Comparison of ENCODE assay signal across 28 mouse cellular contexts in the genomic region with DNA sequence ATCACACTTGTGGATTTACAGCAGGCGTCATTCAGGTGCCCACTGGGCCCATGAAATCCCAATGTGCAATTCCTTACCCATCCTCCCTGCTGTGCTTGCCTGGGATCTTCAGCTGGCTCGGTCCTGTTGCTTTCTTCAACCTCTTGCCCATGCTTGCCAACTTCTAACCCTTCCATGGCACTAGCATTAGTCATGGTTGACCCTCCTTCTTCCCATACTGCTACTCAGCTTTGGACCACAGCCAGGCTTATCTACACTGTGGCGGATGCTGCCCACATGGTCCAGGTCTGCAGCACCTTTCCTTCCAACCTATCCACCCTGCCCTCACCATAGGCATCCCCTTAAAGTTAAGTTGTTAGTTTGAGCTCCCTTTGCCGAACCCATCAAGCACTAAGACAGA. TPM values are rescaled to one million over a fixed set of nuclear protein-coding genes. Genes with fewer than 3 reads are reported as not detected.
"Had no signal": no experiment of that assay in that cellular context is flagged by ENCODE, and none has a peak within 500 bp of the region (broad histone marks: within the 10 kb centered on the region; RNA-seq: fewer than 3 reads in every experiment).

No protein-coding gene starts in this region.

- DNase-seq: gastrocnemius, adult 2 months; gastrocnemius, postnatal 10 days; gastrocnemius, postnatal 25 days; heart, adult 18-20 months; heart, postnatal 14 days; heart, postnatal 36 days; kidney, adult 11 months; kidney, adult 2 months; kidney, adult 9 months; kidney, postnatal 14 days; kidney, postnatal 36 days; layer of hippocampus, adult 9-11 months; layer of hippocampus, postnatal 36 days; left cerebral cortex, postnatal 4 days had no signal

- H3K4me1 ChIP-seq: heart, embryonic 13.5 days; heart, embryonic 15.5 days; hindbrain, embryonic 15.5 days; limb, embryonic 13.5 days; limb, embryonic 15.5 days; liver, embryonic 12.5 days had no signal

- H3K27ac ChIP-seq: gastrocnemius, adult 2 months; heart, embryonic 13.5 days; heart, embryonic 15.5 days; hindbrain, embryonic 13.5 days; hindbrain, embryonic 15.5 days; hindbrain, postnatal 0 days; kidney, embryonic 15.5 days; kidney, postnatal 0 days; limb, embryonic 13.5 days; limb, embryonic 15.5 days; liver, embryonic 12.5 days; liver, embryonic 14.5 days had no signal

- H3K27me3 ChIP-seq: heart, embryonic 15.5 days; hindbrain, embryonic 13.5 days; hindbrain, embryonic 15.5 days; kidney, embryonic 15.5 days; limb, embryonic 15.5 days; liver, embryonic 12.5 days had no signal

- H3K4me3 ChIP-seq: gastrocnemius, adult 2 months; heart, embryonic 13.5 days; heart, embryonic 15.5 days; hindbrain, embryonic 13.5 days; hindbrain, embryonic 15.5 days; kidney, embryonic 15.5 days; limb, embryonic 13.5 days; limb, embryonic 15.5 days; liver, embryonic 12.5 days had no signal

RNA-seq across cellular contexts. Expression of gene Sv2b, which starts 28.0 kb away (rescaled TPM):
- total RNA-seq: granulocyte monocyte progenitor cell, adult 5-6 weeks; hematopoietic stem cell, adult 5-6 weeks had no signal
- polyA plus RNA-seq: kidney, adult 2 months; liver, adult 2 months had no signal
